Mouse (Mus musculus): ENCODE results near the gene Ugt1a5. TPM values are rescaled to one million over a fixed set of nuclear protein-coding genes. Genes with fewer than 3 reads are reported as not detected.
"Not testable (repeated sequence)": the region's sequence is repeated elsewhere in the genome, so short reads cannot be mapped to it uniquely, and the experiment has no call there.

Gene Ugt1a5
- not detected in 2 replicates for polyA plus RNA-seq (2015; fragmentation: Nextera tagmentation; extraction: Ambion mirVana)

DNA sequence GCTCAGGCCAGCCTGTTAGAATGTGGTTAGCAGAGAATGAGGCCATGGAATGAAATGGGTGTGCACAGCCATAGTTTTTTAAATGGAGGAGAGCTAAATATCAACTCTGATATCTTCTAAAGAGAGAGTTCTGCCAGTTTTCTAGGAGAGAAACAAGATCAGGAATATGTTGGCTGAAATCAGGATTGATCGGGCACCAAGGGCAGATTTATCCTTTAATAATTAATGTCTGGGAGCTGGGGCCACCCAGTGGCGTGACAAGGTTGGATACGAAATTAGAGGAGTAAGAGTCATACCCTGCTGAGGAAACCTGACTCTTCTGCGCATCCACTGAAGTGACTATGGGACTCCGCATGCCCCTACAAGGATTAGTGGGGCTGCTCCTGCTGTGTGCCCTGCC is at the start of gene Ugt1a5:
Ugt1a5 (plus strand) TSS at position 302 of the 400 bp plus-strand sequence.
- H3K4me1 ChIP-seq (replicated peaks) = no peaks in the 10 kb centered on the region
- WGBS = 89% methylated on average over 5 of the region's 5 CpGs
- H3K27me3 ChIP-seq = no peaks in the 10 kb centered on the region
- H3K36me3 ChIP-seq = no peaks in the 10 kb centered on the region
- ATAC-seq = no peak
- H3K9ac ChIP-seq (replicated peaks) = no peak within 1 kb of the TSS
- H3K9me3 ChIP-seq = no peaks in the 10 kb centered on the region
- no peak within 1 kb of the TSS for H3K27ac ChIP-seq
- H3K4me3 ChIP-seq (replicated peaks) = no peak within 1 kb of the TSS
- no peak within 1 kb of the TSS for H3K4me2 ChIP-seq (replicated peaks)

GRCm38 (mm10) chr1:88120550-88120949 is 45.3 kb upstream of the Ugt1a5 start:
- not testable (repeated sequence) for H3K27me3 ChIP-seq; H3K36me3 ChIP-seq; H3K4me2 ChIP-seq (replicated peaks); ATAC-seq; H3K4me1 ChIP-seq (replicated peaks); H3K9ac ChIP-seq (replicated peaks); H3K27ac ChIP-seq; H3K9me3 ChIP-seq; H3K4me3 ChIP-seq (replicated peaks)
- 18% methylated on average over 4 of the region's 4 CpGs for WGBS

- H3K27ac ChIP-seq; ATAC-seq; H3K27me3 ChIP-seq; H3K9ac ChIP-seq (replicated peaks); H3K4me1 ChIP-seq (replicated peaks); H3K9me3 ChIP-seq; H3K4me2 ChIP-seq (replicated peaks); H3K36me3 ChIP-seq; H3K4me3 ChIP-seq (replicated peaks): not testable (repeated sequence)
- WGBS = no CpG with 5 or more reads among the region's 1 CpGs
These were observed 44.3 kb upstream of the Ugt1a5 start for GRCm38 (mm10) chr1:88121521-88121920.

DNA sequence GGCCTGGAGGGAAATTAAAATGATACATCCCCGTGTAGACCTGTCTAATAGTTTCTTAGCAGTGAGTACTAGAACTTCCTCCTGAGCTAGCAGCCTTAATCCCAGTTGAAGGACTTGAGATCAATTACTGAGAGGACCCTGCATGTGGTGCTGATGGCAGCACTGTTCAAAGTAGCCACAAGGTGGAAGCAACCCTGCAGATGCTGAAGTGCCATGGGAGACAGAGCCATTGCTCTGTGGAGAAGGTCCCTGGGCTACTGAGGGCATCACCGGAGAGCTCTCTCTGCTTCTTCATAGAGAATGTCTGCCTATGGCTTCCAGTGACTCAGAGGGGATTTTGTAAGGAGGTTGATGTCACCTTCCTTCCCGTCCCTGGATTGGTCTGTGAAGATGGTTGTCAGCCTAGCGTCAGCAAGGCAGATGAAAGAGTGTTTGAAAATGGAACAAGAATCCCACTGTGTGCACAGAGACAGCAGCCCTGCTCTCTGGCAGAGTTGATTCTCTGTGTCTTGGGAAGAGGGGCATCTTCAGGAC is 39.9 kb upstream of the Ugt1a5 start:
- not testable (repeated sequence) for H3K9ac ChIP-seq (replicated peaks); H3K27ac ChIP-seq; H3K27me3 ChIP-seq; H3K4me1 ChIP-seq (replicated peaks); H3K4me3 ChIP-seq (replicated peaks); H3K9me3 ChIP-seq; H3K4me2 ChIP-seq (replicated peaks); ATAC-seq; H3K36me3 ChIP-seq
- 89% methylated on average over 4 of the region's 4 CpGs for WGBS

- H3K9me3 ChIP-seq; ATAC-seq; H3K36me3 ChIP-seq; H3K27ac ChIP-seq; H3K4me1 ChIP-seq (replicated peaks); H3K9ac ChIP-seq (replicated peaks); H3K27me3 ChIP-seq; H3K4me2 ChIP-seq (replicated peaks); H3K4me3 ChIP-seq (replicated peaks): not testable (repeated sequence)
- 68% methylated on average over 2 of the region's 2 CpGs for WGBS
These were observed 36.7 kb upstream of the Ugt1a5 start for GRCm38 (mm10) chr1:88129091-88129490.

DNA sequence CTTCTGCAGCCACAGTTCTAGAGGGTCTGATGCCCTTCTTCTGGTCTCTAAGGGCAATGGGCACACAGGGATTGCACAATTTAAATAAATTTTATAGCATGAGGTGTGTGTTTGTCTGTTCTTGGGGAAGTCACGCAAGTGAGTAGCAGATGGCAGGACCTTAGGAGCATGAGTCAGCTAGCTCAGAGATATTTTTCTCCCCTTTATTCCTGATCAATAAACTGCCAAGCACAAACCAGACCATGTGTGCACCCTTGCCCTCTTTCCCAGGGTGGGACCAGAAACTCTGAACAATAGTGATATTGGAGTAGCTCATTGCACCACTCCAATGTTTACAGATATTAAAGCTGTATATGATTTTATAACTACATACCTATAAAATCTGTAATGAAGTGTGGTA is 35.6 kb upstream of the Ugt1a5 start:
- WGBS = 79% methylated on average over 1 of the region's 1 CpGs
- H3K9me3 ChIP-seq; H3K27me3 ChIP-seq; H3K4me1 ChIP-seq (replicated peaks); H3K4me2 ChIP-seq (replicated peaks); H3K4me3 ChIP-seq (replicated peaks); H3K9ac ChIP-seq (replicated peaks); H3K27ac ChIP-seq; ATAC-seq; H3K36me3 ChIP-seq: not testable (repeated sequence)

DNA sequence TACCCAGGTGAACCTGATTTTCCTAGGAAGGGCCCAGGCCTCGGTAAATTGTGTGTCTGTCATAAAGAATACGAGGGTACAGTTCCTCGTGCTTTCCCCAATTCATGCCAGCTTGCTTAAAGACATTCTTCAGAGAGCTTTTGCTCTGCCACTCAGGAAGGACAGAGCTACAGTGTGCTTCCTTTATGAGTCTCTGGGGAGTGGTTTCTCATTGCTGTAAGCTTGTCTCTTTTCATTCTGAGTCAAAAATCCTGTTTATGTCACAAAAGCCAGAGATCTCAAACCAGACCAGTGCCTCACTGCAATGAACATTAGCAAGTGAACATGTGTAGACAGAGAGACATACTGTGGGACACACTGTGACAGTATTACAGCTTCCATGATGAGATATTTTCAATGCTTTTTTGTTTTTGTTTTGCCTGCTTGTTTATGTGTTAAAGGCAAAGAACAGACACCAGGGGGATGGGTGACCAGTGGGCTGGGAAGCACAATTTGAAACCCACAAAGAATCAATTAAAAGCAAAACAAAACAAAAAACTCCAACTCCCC is 31.8 kb upstream of the Ugt1a5 start:
- 64% methylated on average over 3 of the region's 3 CpGs for WGBS
- 0 out of 2 replicates have a peak, but pooled peaks have one; percentile 34 for ATAC-seq
- Histone ChIP-seq H3K36me3 (no peaks in the 10 kb centered on the region), H3K27ac (0 out of 2 replicates have a peak overlapping the region, but pooled peaks have one; percentile 14), H3K9me3 (no peaks in the 10 kb centered on the region), H3K4me2 (replicated peaks) (no peak overlapping the region), H3K4me1 (replicated peaks) (no peaks in the 10 kb centered on the region), H3K4me3 (replicated peaks) (no peak overlapping the region), H3K9ac (replicated peaks) (no peak overlapping the region), H3K27me3 (no peaks in the 10 kb centered on the region)

DNA sequence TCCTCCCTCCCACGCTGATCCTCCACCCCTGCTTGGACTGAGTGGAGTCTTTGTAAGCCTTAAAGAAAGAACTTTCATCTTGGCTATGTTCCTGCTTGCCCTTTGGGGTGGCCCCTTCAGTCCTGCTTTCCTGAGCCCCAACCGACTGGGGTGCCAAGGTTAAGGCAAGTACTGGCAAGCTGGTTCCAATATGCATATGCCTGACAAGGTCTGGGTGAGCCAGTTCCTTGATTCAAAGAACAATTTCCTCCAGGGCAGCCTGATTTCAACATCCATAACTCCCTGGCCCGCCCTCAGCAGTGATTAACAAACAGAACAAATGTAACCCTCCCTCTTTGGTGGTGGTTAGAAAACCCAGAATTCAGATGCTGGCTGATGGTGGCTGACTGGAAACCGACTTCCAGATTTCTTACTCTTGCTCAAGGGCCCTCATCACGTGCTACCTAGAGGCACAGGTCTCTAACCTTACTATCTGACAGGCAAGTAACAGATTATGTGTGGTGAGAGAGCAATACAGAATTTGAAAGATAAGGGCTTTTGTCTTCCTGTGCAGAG is 31.3 kb upstream of the Ugt1a5 start, which contains the start of gene Ugt1a6a:
Ugt1a6a (plus strand) TSS at position 353 of the 555 bp plus-strand sequence.
- H3K9me3 ChIP-seq; H3K4me3 ChIP-seq (replicated peaks); H3K9ac ChIP-seq (replicated peaks); H3K36me3 ChIP-seq; H3K4me1 ChIP-seq (replicated peaks); H3K4me2 ChIP-seq (replicated peaks); H3K27me3 ChIP-seq: not testable (repeated sequence)
- 0 out of 2 replicates have a peak within 1 kb of the TSS, but pooled peaks have one; percentile 14 for H3K27ac ChIP-seq
- 48% methylated on average over 5 of the region's 5 CpGs for WGBS
- ATAC-seq = peak; percentile 76

GRCm38 (mm10) chr1:88135229-88135904 is 30.4 kb upstream of the Ugt1a5 start:
- not testable (repeated sequence) for H3K4me1 ChIP-seq (replicated peaks); H3K4me3 ChIP-seq (replicated peaks); H3K27ac ChIP-seq; ATAC-seq; H3K27me3 ChIP-seq; H3K4me2 ChIP-seq (replicated peaks); H3K9me3 ChIP-seq; H3K36me3 ChIP-seq; H3K9ac ChIP-seq (replicated peaks)
- WGBS = 92% methylated on average over 6 of the region's 6 CpGs

- no peak overlapping the region for H3K4me2 ChIP-seq (replicated peaks)
- no peaks in the 10 kb centered on the region for H3K9me3 ChIP-seq
- no peak overlapping the region for H3K4me3 ChIP-seq (replicated peaks)
- no peak overlapping the region for H3K27ac ChIP-seq
- no peaks in the 10 kb centered on the region for H3K4me1 ChIP-seq (replicated peaks)
- H3K9ac ChIP-seq (replicated peaks) = no peak overlapping the region
- no peak for ATAC-seq
- 66% methylated on average over 2 of the region's 2 CpGs for WGBS
- H3K27me3 ChIP-seq = no peaks in the 10 kb centered on the region
- no peaks in the 10 kb centered on the region for H3K36me3 ChIP-seq
These were observed 29.2 kb upstream of the Ugt1a5 start for GRCm38 (mm10) chr1:88136646-88137045.

GRCm38 (mm10) chr1:88137264-88137663 is 28.5 kb upstream of the Ugt1a5 start:
- Histone ChIP-seq H3K4me1 (replicated peaks) (no peaks in the 10 kb centered on the region), H3K27ac (no peak overlapping the region), H3K4me3 (replicated peaks) (no peak overlapping the region), H3K9ac (replicated peaks) (no peak overlapping the region), H3K4me2 (replicated peaks) (no peak overlapping the region), H3K9me3 (no peaks in the 10 kb centered on the region), H3K27me3 (no peaks in the 10 kb centered on the region), H3K36me3 (no peaks in the 10 kb centered on the region)
- no peak for ATAC-seq
- WGBS = 90% methylated on average over 3 of the region's 3 CpGs

DNA sequence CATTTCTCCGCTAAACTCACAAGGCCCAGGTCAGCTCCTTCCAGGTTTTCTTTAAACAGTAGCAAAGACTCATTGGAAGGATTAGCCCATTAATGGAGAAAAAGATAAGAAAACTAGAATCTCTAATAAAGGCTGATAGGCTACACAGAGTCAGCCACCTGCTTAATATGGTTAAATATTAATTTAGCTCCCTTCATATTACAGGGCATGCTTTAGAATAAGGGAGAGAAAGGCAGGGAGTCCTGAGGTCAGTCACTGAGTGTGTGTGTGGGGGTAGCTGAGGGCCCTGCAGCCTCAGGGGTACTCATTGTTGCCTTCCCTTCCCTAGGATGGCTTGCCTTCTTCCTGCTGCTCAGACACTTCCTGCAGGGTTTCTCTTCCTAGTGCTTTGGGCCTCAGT is 27.7 kb upstream of the Ugt1a5 start:
- H3K9me3 ChIP-seq = no peaks in the 10 kb centered on the region
- ATAC-seq = no peak
- no peak overlapping the region for H3K27ac ChIP-seq
- 94% methylated on average over 1 of the region's 1 CpGs for WGBS
- no peak overlapping the region for H3K4me3 ChIP-seq (replicated peaks)
- no peak overlapping the region for H3K9ac ChIP-seq (replicated peaks)
- H3K4me2 ChIP-seq (replicated peaks) = no peak overlapping the region
- no peaks in the 10 kb centered on the region for H3K36me3 ChIP-seq
- H3K27me3 ChIP-seq = no peaks in the 10 kb centered on the region
- H3K4me1 ChIP-seq (replicated peaks) = no peaks in the 10 kb centered on the region

All from midbrain, embryonic 13.5 days (tissue).